Mouse (Mus musculus): ENCODE results near the gene Fastk.

DNA sequence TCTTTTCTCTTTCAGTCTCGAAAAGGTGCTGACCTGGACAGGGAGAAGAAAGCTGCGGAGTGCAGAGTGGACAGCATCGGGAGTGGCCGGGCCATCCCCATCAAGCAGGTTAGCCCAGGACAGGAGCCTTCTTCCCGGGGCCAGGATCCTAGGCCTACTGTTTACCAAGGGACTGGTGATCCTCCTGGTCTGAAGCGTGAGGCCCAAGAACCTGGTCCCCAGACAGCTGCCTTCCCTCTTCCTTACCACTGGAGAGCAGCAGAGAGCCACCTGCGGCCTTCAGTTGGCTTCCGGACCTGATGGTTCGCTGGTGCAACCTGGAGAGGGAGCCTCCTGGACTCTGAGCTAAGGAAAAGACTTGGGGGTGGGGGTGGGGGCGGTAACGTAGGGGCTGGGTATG, 38.2 kb upstream of the Fastk start:
- TF ChIP-seq CTCF (IDR thresholded peaks at IDR 0.05; ENCODE audit: low read depth) (peak; percentile 92), EP300 (optimal IDR thresholded peaks at IDR 0.05) (no peak)
